Mouse (Mus musculus) WW6 (cell line): ENCODE results near the gene Kif24.

Experiments used
- DNase-seq: peaks from one replicate; pipeline ENCODE4 v3.0.0-alpha.2; 2013; ENCODE audit warnings: low read depth, low spot score

The Kif24 gene

DNA sequence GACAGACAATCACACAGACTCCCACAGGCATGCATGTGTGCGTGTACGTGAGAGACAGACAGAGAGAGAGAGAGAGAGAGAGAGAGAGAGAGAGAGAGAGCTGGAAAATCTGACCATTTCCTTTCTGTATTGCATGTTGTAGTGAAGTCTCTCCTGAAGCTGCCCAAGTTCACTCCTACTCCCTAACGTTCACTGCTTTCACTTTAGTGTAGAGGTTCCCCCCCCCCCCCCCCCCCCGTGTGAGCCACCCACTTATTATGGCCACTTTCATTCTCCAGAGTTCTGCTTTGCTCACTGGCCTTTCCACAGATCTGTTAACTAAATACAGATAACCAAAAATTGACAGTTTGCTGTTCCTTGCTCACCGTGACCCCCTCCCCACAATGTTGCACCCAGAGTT is 116.8 kb downstream of the Kif24 start:
- no peak for DNase-seq

DNA sequence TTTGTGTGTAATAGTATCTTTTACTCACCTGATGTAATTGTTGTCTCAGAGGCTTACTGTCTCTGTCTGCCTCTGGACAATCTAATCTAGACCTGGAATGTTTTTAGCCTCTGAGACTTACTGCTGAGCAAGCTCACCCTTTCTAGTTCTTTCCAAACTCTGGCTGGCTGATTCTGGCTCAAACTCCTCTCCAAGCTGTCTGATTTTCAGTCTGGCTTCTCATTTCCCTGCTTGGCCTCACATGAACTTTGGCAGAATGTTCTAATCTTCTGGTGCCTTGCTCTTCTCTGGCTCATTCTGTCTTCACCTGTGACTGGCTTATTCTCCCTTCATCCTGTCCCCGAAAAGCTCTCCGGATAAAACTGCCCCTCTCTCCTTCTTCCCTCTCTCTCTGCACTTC is 118.7 kb downstream of the Kif24 start:
- DNase-seq: no peak

DNA sequence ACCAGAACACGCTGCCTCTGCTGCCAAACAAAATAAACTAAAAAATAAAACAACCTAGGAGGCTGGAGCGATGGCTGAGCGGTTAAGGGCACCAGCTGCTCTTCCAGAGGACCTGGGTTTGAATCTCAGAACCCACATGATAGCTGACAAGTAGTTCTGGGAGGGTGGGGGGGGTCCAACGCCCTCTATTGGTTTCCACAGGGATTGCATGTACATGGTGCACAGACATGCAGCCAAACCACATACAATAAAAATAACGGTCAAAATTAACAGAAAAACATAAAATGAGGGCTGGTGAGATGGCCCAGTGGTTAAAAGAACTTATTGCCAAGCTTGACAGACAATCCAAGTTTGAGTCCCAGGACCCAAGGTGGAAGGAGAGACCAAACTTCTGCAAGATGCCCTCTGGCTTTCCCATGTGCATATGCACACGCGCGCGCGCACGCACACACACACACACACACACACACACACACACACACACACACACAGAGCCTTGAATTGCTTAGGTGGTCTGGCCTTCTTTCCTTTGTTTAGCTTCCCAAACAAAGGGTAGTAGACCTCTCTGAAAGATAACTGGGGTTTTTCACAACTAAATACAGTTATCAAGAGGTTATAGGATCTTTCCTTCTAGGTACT is 123.7 kb downstream of the Kif24 start:
- no peak for DNase-seq
